Mouse (Mus musculus) ovary, adult 10 weeks (tissue): ENCODE results near the gene Vmn2r16. TPM values are rescaled to one million over a fixed set of nuclear protein-coding genes. Genes with fewer than 3 reads are reported as not detected.

Experiments
- polyA plus RNA-seq: library from polyadenylated mRNA; stranded (reverse); fragments of 350-450 nt; fragmentation: Illumina TruSeq; extraction: RNeasy Lipid Tissue Mini Kit (QIAGEN cat#74804); gene quantifications from one replicate; pipeline ENCODE4 v1.2.3, GENCODE M21; 2014

Gene Vmn2r16
- not detected for polyA plus RNA-seq

DNA sequence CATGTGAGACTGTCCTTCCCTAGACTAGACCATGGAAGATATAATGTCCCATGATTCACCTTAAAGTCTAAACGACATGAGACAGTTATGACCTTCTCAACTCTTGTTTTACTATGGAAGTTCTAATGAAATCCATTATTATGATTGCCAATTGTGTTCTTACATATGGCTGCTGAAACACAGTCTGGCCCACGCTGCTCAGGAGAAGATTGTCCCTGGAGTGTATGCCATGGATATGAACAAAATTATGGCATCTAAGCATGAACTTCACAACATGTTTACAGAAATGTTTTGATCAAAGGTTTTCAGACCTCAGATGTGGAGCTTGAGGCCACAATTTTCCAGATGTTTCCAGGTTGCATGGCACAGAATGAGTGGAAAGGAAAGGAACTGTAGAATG is at the start of gene Vmn2r16:
Vmn2r16 (plus strand) TSS at position 301 of the 400 bp plus-strand sequence.

GRCm38 (mm10) chr5:109297544-109297943 is 32.4 kb upstream of the Vmn2r16 start, which contains the start of gene Vmn2r15:
Gene Vmn2r15, minus strand, starts transcription at chr5:109297644.

GRCm38 (mm10) chr5:109419388-109419787 is 89.4 kb downstream of the Vmn2r16 start, which contains the start of gene Vmn2r17:
Gene Vmn2r17, plus strand, starts transcription at chr5:109419688.

Other genes starting within 250 kb of the Vmn2r16 start
- gene Vmn2r12, start 232.2 kb upstream of the Vmn2r16 start, polyA plus RNA-seq: not detected
- gene Vmn2r13, start 138.0 kb upstream of the Vmn2r16 start, polyA plus RNA-seq: not detected
- not detected for gene Vmn2r14, start 105.5 kb upstream of the Vmn2r16 start, polyA plus RNA-seq
- gene Vmn2r15, start 32.5 kb upstream of the Vmn2r16 start, polyA plus RNA-seq: not detected
- gene Vmn2r17, start 89.5 kb downstream of the Vmn2r16 start, polyA plus RNA-seq: not detected
- gene Crlf2, start 228.8 kb downstream of the Vmn2r16 start, polyA plus RNA-seq: 0.91 TPM